Mouse (Mus musculus): ENCODE measurements around the gene Cd151. TPM values are rescaled to one million over a fixed set of nuclear protein-coding genes. Genes with fewer than 3 reads are reported as not detected.

Gene Cd151
- polyA plus RNA-seq, 1 experiment from 2014 or later: 36.4 TPM

DNA sequence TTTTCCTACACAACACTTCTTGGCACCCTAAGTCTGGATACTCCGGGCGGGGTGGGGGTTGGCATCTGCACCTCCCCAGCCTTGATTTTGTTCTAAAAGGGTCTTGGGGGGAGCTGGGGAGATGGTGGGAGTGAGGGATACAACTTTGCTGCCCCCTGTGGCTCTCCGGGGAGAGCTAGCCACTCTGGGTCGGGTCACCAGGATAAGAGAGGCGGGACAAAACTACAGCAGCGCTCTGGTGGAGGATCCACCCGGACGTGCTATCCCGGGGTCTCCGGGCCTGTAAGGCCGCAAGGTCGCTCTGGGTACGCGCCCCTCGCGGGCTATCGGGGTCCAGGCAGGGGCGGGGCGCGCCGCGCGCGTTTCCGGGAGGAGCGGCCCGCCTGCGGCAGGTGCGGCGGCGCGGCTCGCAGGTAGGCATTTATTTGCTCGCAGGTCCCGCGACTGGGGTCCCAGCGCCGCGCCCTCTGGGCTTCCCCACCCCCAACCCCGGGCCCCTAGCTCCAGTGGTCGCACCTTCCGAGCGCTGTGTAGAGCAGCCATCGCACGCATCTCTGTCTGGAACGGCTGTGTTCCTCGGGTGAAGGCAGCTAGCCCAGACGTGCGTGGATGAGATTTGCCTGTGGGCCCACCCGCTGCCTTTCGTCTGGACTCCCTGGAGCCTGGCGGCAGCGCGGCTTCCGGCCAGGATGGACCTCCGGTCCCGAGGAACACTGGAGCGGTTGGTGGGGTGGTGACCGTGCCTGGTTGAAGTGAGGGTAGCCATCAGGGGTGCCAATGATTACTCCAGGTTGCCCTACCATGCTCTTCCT is 5.5 kb upstream of the Cd151 start:
- Histone ChIP-seq H3K27ac (ENCODE audit: low read length) (peak overlapping the region; percentile 44), H3K9me3 (ENCODE audit: control insufficient read depth, low read length) (no peaks in the 10 kb centered on the region)

DNA sequence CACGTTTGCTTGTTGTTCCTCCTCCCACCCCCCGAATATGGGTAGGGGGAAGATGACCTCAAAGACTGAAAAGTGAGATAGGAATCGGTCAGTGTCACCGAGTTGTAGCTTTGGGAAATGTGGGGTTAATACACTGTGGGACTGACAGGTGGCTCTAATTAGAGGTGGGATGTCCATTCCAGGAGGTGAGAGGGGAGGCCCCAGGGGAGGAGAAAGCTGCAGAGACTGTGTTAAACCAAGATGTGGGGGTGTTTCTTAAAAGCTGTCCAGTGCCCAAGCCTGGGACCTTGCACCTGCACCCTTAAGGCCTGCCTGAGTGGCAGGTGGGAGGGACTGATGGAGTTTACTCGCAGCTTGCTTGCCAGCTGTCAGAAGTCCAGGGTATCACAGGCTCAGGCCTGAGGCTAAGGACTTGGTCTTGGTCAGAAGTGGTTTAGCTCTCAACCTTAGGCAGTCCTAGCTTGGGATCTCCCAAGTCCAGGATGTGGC is 4.8 kb upstream of the Cd151 start:
- H3K4me1 ChIP-seq (replicated peaks; ENCODE audit: control insufficient read depth, insufficient read depth, low read length): peaks cover 52% of the 10 kb centered on the region
- H3K4me2 ChIP-seq (ENCODE audit: low read depth, low read length): peak overlapping the region; percentile 79
- H3K36me3 ChIP-seq (ENCODE audit: control insufficient read depth, insufficient read depth, low read length): 0 out of 2 replicates have a peak, but pooled peaks cover 6% of the 10 kb centered on the region
- no peak for ATAC-seq (ENCODE audit: low read depth)
- no peaks in the 10 kb centered on the region for H3K9me3 ChIP-seq (ENCODE audit: control insufficient read depth, low read length)
- peak overlapping the region; percentile 54 for H3K4me3 ChIP-seq (ENCODE audit: low read length)
- H3K9ac ChIP-seq (ENCODE audit: low read length): peak overlapping the region; percentile 74
- peak overlapping the region; percentile 44; the same call in 1 of the 2 replicates for H3K27ac ChIP-seq (ENCODE audit: low read length)
- peaks cover 38% of the 10 kb centered on the region for H3K27me3 ChIP-seq (ENCODE audit: control insufficient read depth, insufficient read depth, low read depth, low read length)
- WGBS: 11% methylated on average over 5 of the region's 5 CpGs

More for the DNA sequence above, 5.5 kb upstream of the Cd151 start:
- ATAC-seq (ENCODE audit: low read depth): peak; percentile 15; the same call in 1 of the 2 replicates
- peak overlapping the region; percentile 74 for H3K9ac ChIP-seq (ENCODE audit: low read length)
- peaks cover 48% of the 10 kb centered on the region for H3K4me1 ChIP-seq (replicated peaks; ENCODE audit: control insufficient read depth, insufficient read depth, low read length)
- H3K4me3 ChIP-seq (ENCODE audit: low read length): peak overlapping the region; percentile 54
- 2% methylated on average over 55 of the region's 59 CpGs for WGBS
- H3K27me3 ChIP-seq (ENCODE audit: control insufficient read depth, insufficient read depth, low read depth, low read length): peaks cover 38% of the 10 kb centered on the region
- 0 out of 2 replicates have a peak, but pooled peaks cover 6% of the 10 kb centered on the region for H3K36me3 ChIP-seq (ENCODE audit: control insufficient read depth, insufficient read depth, low read length)
- H3K4me2 ChIP-seq (ENCODE audit: low read depth, low read length): peak overlapping the region; percentile 79

DNA sequence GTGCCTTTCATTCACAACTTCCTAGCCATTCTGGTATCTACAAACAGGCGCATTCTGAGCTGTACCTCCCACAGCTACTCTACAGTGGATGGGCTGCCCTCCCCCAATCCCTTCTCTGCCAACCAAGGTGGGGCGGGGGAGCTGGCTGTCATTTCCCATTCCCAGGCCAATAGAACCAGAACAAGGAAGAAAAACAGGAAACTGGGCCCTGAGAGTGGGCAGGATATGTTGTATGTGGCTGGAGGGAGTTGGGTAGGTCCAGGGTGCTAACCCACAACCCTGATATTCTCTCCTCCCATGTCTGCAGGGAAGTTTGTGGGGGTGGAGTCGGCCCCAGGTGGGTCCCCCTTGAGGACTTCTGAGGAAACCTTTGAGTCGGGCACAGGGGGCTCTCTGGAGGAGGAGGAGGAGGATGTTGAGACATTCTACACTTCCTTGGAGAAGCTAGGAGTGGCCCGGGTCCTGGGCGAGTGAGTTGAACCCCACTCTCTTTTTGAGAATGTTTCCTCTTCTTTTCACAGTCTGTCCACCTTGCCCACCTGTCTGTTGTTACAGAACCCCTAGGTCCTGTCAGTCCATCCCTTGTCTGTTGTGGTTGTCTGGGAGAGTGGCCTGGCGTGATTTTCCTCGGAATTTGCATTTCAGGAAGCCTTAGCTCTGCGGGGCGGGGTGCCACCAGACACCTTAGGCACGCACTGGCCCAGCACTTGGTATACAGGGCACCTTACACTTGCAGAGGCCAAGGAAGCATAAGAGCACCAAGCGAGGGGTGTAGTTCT is 3.2 kb upstream of the Cd151 start:
- no peaks in the 10 kb centered on the region for H3K9me3 ChIP-seq (ENCODE audit: control insufficient read depth, low read length)
- peaks cover 62% of the 10 kb centered on the region for H3K4me1 ChIP-seq (replicated peaks; ENCODE audit: control insufficient read depth, insufficient read depth, low read length)
- peak overlapping the region; percentile 27 for H3K4me3 ChIP-seq (ENCODE audit: low read length)
- peaks cover 38% of the 10 kb centered on the region for H3K27me3 ChIP-seq (ENCODE audit: control insufficient read depth, insufficient read depth, low read depth, low read length)
- 36% methylated on average over 12 of the region's 12 CpGs for WGBS
- H3K9ac ChIP-seq (ENCODE audit: low read length): peak overlapping the region; percentile 56
- H3K27ac ChIP-seq (ENCODE audit: low read length): peak overlapping the region; percentile 75
- 0 out of 2 replicates have a peak, but pooled peaks cover 2% of the 10 kb centered on the region for H3K36me3 ChIP-seq (ENCODE audit: control insufficient read depth, insufficient read depth, low read length)
- H3K4me2 ChIP-seq (ENCODE audit: low read depth, low read length): peak overlapping the region; percentile 46
- ATAC-seq (ENCODE audit: low read depth): no peak

DNA sequence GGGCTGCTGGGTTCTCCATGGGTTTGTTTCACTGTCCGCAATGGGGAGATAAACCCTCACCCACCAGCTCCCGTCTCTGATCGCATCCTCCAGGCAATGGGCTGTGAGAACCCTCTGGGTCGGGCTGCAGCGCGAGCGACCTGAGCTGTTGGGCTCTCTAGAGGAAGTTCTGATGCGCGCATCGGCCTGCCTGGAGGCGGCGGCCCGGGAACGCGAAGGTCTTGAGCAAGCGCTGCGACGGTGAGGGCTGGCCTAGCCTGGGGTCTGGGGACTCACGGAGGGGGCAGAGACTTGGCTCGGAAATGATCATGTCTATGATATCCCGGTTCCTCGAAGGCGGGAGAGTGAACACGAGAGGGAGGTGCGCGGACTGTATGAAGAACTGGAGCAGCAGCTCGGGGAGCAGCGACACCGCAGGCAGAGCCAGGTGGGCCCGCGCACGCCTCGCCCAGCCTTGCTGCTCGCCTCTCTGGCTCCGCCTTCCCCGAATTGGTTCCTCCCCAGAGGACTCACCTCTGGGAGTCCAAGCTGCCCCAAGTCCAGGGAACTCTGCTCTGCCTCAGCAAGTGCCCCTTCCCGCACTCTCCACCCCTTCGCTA is 2.5 kb upstream of the Cd151 start:
- Histone ChIP-seq H3K4me2 (ENCODE audit: low read depth, low read length) (peak overlapping the region; percentile 46), H3K36me3 (ENCODE audit: control insufficient read depth, insufficient read depth, low read length) (peaks cover under 1% of the 10 kb centered on the region; the same call in 1 of the 2 replicates), H3K27ac (ENCODE audit: low read length) (no peak overlapping the region), H3K9me3 (ENCODE audit: control insufficient read depth, low read length) (no peaks in the 10 kb centered on the region), H3K4me1 (replicated peaks; ENCODE audit: control insufficient read depth, insufficient read depth, low read length) (peaks cover 69% of the 10 kb centered on the region), H3K27me3 (ENCODE audit: control insufficient read depth, insufficient read depth, low read depth, low read length) (peaks cover 38% of the 10 kb centered on the region), H3K9ac (ENCODE audit: low read length) (peak overlapping the region; percentile 56), H3K4me3 (ENCODE audit: low read length) (peak overlapping the region; percentile 27)
- ATAC-seq (ENCODE audit: low read depth): no peak
- WGBS: 8% methylated on average over 38 of the region's 38 CpGs

DNA sequence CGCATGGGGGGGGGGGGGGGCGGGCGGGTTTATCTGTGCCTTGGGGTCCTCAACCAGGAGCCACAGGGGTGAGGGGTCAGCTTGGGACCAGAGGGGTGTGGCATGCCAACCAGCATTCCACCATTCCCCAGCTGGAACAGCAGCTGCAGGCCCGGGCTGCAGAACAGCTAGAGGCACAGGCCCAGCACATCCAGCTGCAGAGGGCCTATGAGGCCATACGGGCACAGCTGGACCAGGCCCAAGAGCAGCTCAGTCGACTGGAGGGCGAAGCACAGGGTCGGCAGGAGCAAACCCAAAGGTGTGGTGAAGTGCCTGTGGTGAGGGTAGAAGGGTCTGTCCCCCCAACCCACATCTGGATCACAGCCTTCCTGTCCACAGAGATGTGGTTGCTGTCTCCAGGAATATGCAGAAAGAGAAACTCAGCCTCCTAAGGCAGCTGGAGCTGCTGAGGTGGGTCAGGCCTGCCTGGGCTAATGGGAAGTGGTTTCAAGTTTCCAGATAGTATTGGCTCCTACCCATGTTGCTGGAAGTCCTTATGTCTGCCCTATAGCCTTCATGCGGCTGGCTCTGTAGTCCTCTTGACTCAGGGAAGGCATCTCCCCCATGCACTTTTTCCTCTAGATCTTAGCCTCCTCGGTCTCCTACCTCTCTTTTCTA is 1.7 kb upstream of the Cd151 start:
- ATAC-seq (ENCODE audit: low read depth): no peak
- H3K4me2 ChIP-seq (ENCODE audit: low read depth, low read length): peak overlapping the region; percentile 46; the same call in 1 of the 2 replicates
- H3K4me3 ChIP-seq (ENCODE audit: low read length): no peak overlapping the region
- no peaks in the 10 kb centered on the region for H3K9me3 ChIP-seq (ENCODE audit: control insufficient read depth, low read length)
- peak overlapping the region; percentile 32; the same call in 1 of the 2 replicates for H3K9ac ChIP-seq (ENCODE audit: low read length)
- WGBS: 39% methylated on average over 8 of the region's 10 CpGs
- peaks cover 38% of the 10 kb centered on the region for H3K27me3 ChIP-seq (ENCODE audit: control insufficient read depth, insufficient read depth, low read depth, low read length)
- peaks cover 8% of the 10 kb centered on the region for H3K36me3 ChIP-seq (ENCODE audit: control insufficient read depth, insufficient read depth, low read length)
- H3K27ac ChIP-seq (ENCODE audit: low read length): no peak overlapping the region
- H3K4me1 ChIP-seq (replicated peaks; ENCODE audit: control insufficient read depth, insufficient read depth, low read length): peaks cover 65% of the 10 kb centered on the region

DNA sequence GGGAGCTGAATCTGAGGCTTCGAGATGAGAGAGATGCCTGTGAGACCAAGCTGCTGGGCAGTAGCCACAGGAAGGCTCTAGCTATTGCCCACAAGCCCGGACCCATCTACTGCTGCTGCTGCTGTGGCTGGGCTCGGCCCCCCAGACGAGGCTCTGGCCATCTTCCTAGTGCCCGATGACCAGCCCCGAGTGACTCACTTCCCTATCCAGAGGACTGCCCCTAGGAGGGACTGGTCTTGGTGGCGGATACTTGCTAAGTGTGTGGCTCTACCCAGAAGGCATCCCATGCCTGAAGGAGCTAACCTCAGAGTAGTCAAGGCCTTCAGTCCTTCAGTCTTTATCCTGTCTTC is 1.2 kb upstream of the Cd151 start:
- Histone ChIP-seq H3K9me3 (ENCODE audit: control insufficient read depth, low read length) (no peaks in the 10 kb centered on the region), H3K36me3 (ENCODE audit: control insufficient read depth, insufficient read depth, low read length) (peaks cover 13% of the 10 kb centered on the region), H3K4me2 (ENCODE audit: low read depth, low read length) (no peak overlapping the region), H3K4me1 (replicated peaks; ENCODE audit: control insufficient read depth, insufficient read depth, low read length) (peaks cover 60% of the 10 kb centered on the region), H3K4me3 (ENCODE audit: low read length) (no peak overlapping the region), H3K27me3 (ENCODE audit: control insufficient read depth, insufficient read depth, low read depth, low read length) (peaks cover 33% of the 10 kb centered on the region), H3K27ac (ENCODE audit: low read length) (no peak overlapping the region), H3K9ac (ENCODE audit: low read length) (no peak overlapping the region)
- WGBS: 64% methylated on average over 7 of the region's 7 CpGs
- no peak for ATAC-seq (ENCODE audit: low read depth)

DNA sequence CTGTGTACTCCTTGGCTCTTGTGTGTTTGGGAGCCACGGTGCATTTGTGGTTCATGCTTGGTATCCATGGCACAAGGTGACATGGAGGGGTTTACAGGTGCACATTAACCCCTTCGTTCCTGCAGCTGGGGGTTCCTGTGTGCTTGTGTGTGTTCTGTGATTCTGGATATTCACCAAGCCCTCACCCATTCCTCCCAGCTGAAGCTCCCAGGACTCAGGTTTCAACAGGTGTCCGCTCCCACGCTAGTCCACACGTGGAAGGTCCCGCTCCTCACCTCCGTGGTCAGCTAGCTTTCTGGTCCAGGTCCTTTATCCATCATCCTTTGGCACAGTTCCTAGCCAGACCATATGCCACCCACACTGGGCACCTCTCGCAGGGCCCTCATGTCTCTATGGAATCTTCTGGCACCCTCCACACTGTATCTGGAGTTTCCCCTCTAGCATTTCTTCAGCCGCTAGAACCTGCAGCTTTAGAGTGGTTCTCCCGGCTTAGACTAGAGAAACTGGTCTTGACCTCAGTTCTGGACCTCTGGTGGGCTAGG is 514 bp upstream of the Cd151 start:
- WGBS: 57% methylated on average over 10 of the region's 10 CpGs
- Histone ChIP-seq H3K4me3 (ENCODE audit: low read length) (peak overlapping the region; percentile 83), H3K27me3 (ENCODE audit: control insufficient read depth, insufficient read depth, low read depth, low read length) (peaks cover 30% of the 10 kb centered on the region), H3K27ac (ENCODE audit: low read length) (peak overlapping the region; percentile 37; the same call in 1 of the 2 replicates), H3K9me3 (ENCODE audit: control insufficient read depth, low read length) (no peaks in the 10 kb centered on the region), H3K36me3 (ENCODE audit: control insufficient read depth, insufficient read depth, low read length) (peaks cover 19% of the 10 kb centered on the region), H3K9ac (ENCODE audit: low read length) (peak overlapping the region; percentile 90), H3K4me2 (ENCODE audit: low read depth, low read length) (peak overlapping the region; percentile 90), H3K4me1 (replicated peaks; ENCODE audit: control insufficient read depth, insufficient read depth, low read length) (peaks cover 54% of the 10 kb centered on the region)
- no peak for ATAC-seq (ENCODE audit: low read depth)

DNA sequence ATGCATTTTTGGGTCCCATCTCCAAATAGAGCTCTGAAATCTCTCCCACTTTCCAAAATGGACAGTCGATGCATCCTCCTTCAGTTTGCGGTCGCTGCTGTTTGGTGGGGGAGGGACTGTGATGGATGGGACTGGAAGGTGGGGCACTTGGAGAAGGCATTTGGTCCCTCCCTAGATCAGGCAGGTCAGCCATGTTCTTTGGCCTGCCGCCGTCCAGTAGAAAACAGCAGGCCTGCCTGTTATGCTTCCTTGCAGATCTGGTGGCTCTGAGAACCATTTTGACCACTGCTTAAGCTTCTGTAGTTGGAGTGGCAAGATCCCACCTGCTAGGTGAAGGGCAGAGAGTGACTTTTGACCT is 951 bp downstream of the Cd151 start:
- Histone ChIP-seq H3K4me2 (ENCODE audit: low read depth, low read length) (peak overlapping the region; percentile 90), H3K4me1 (replicated peaks; ENCODE audit: control insufficient read depth, insufficient read depth, low read length) (peaks cover 44% of the 10 kb centered on the region), H3K27ac (ENCODE audit: low read length) (peak overlapping the region; percentile 81), H3K27me3 (ENCODE audit: control insufficient read depth, insufficient read depth, low read depth, low read length) (peaks cover 21% of the 10 kb centered on the region), H3K9me3 (ENCODE audit: control insufficient read depth, low read length) (no peaks in the 10 kb centered on the region), H3K9ac (ENCODE audit: low read length) (peak overlapping the region; percentile 90), H3K4me3 (ENCODE audit: low read length) (peak overlapping the region; percentile 83), H3K36me3 (ENCODE audit: control insufficient read depth, insufficient read depth, low read length) (peaks cover 26% of the 10 kb centered on the region)
- 9% methylated on average over 5 of the region's 5 CpGs for WGBS
- peak; percentile 8; the same call in 1 of the 2 replicates for ATAC-seq (ENCODE audit: low read depth)
